Mouse (Mus musculus) hindbrain, embryonic 13.5 days (tissue): ENCODE measurements around the gene Nfix. TPM values are rescaled to one million over a fixed set of nuclear protein-coding genes. Genes with fewer than 3 reads are reported as not detected.

ENCODE experiments used
- ATAC-seq: fragments of 200-750 bp; cut with Nextera tagmentation; 2 replicates; pipeline ENCODE4 v1.8.0; 2017; ENCODE audit warnings: moderate TSS enrichment; ENCODE audit not compliant: low FRiP score
- H3K27ac ChIP-seq: fragments of 300-500 bp; sonication (generic); 2 replicates; pipeline ENCODE4 v1.5.1; 2015; ENCODE audit warnings: inconsistent platforms, mild to moderate bottlenecking, moderate library complexity
- H3K27me3 ChIP-seq: fragments of 300-500 bp; sonication (generic); 2 replicates; pipeline ENCODE4 v1.6.1; 2015; ENCODE audit warnings: mild to moderate bottlenecking, inconsistent platforms
- H3K36me3 ChIP-seq: fragments of 300-500 bp; sonication (generic); 2 replicates; pipeline ENCODE4 v1.6.1; 2015; ENCODE audit warnings: mild to moderate bottlenecking, inconsistent platforms
- H3K4me1 ChIP-seq: fragments of 300-500 bp; sonication (generic); replicated peaks from 2 replicates; pipeline ENCODE4 v1.6.1; 2015; ENCODE audit warnings: inconsistent platforms
- H3K4me2 ChIP-seq: fragments of 300-500 bp; sonication (generic); 2 replicates; pipeline ENCODE4 v1.6.1; 2015; ENCODE audit warnings: inconsistent platforms, mild to moderate bottlenecking, moderate library complexity
- H3K4me3 ChIP-seq: fragments of 300-500 bp; sonication (generic); 2 replicates; pipeline ENCODE4 v1.5.1; 2015; ENCODE audit warnings: mild to moderate bottlenecking, inconsistent platforms
- H3K9ac ChIP-seq: fragments of 300-500 bp; sonication (generic); 2 replicates; pipeline ENCODE4 v1.6.1; 2015; ENCODE audit warnings: mild to moderate bottlenecking, inconsistent platforms
- H3K9me3 ChIP-seq: fragments of 300-500 bp; sonication (generic); 2 replicates; pipeline ENCODE4 v1.6.1; 2016; ENCODE audit warnings: inconsistent platforms
- WGBS: fragments of 180-500 bp; shearing (Covaris S2); methylation state at CpG from one replicate; pipeline ENCODE4 v1.1.7; 2015; 5-methylcytosine and 5-hydroxymethylcytosine counted together
- polyA plus RNA-seq: library from polyadenylated mRNA; unstranded; fragments of >200 nt; fragmentation: Nextera tagmentation; extraction: Ambion mirVana; gene quantifications from 2 replicates; pipeline ENCODE4 v1.2.1, GENCODE M21; 2015

Gene Nfix
- polyA plus RNA-seq, 1 experiment from 2014 or later: 44.1 TPM

- no peak overlapping the region for H3K27ac ChIP-seq
- 20% methylated on average over 5 of the region's 5 CpGs for WGBS
- ATAC-seq: no peak
Measured at GRCm38 (mm10) chr8:84781686-84782505, 18.2 kb downstream of the Nfix start.

DNA sequence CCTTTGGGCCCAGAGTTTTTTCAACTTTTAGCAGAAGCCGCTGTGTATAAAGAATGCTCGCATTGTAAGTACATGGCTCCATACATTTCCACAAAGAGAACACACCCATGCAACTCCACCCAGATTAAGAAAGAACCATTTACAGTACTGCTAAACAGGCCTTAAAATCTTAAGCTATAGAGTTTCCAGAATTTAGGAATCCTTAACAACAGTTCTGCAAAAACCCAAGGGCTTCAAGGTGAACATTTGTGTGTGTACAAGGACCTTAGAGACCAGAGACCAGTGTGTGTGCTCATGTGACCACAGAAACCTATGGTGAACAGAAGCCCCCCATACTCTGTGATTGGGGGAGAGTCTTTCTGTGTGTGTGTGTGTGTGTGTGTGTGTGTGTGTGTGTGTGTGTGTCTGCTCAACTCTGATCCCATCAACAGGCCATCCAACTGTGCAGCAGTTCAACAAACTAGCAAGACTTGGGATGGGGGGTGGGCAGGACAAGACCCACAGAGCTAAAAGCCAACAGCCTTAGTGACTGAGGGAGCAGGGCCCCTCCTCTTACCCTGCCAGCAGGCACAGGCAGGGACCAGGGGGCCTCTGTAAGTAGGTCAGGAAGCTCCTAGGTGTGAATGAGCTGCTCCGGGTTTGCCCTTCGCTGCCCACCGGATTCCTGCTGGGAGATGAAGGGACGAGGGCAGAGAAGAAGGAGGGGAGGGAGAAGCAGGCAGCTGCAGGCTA is 19.0 kb downstream of the Nfix start:
- no peaks in the 10 kb centered on the region for H3K9me3 ChIP-seq
- H3K9ac ChIP-seq: no peak overlapping the region
- H3K27ac ChIP-seq: no peak overlapping the region
- H3K4me1 ChIP-seq: peaks cover 59% of the 10 kb centered on the region
- peaks cover 99% of the 10 kb centered on the region for H3K27me3 ChIP-seq
- H3K4me2 ChIP-seq: no peak overlapping the region
- no peaks in the 10 kb centered on the region for H3K36me3 ChIP-seq
- 14% methylated on average over 6 of the region's 6 CpGs for WGBS
- no peak for ATAC-seq
- no peak overlapping the region for H3K4me3 ChIP-seq

More at GRCm38 (mm10) chr8:84781686-84782505, 18.2 kb downstream of the Nfix start:
- Histone ChIP-seq H3K36me3 (no peaks in the 10 kb centered on the region), H3K4me1 (peaks cover 61% of the 10 kb centered on the region), H3K4me2 (no peak overlapping the region), H3K27me3 (peaks cover 99% of the 10 kb centered on the region), H3K9ac (no peak overlapping the region), H3K4me3 (no peak overlapping the region), H3K9me3 (no peaks in the 10 kb centered on the region)

GRCm38 (mm10) chr8:84780225-84780555 is 20.0 kb downstream of the Nfix start:
- no peaks in the 10 kb centered on the region for H3K9me3 ChIP-seq
- no peaks in the 10 kb centered on the region for H3K36me3 ChIP-seq
- H3K9ac ChIP-seq: 0 out of 2 replicates have a peak overlapping the region, but pooled peaks have one; percentile 25
- peaks cover 59% of the 10 kb centered on the region for H3K4me1 ChIP-seq
- peaks cover 99% of the 10 kb centered on the region for H3K27me3 ChIP-seq
- H3K4me2 ChIP-seq: peak overlapping the region; percentile 32
- WGBS: 5% methylated on average over 13 of the region's 13 CpGs
- H3K4me3 ChIP-seq: no peak overlapping the region
- no peak for ATAC-seq
- H3K27ac ChIP-seq: peak overlapping the region; percentile 83; the same call in 1 of the 2 replicates

DNA sequence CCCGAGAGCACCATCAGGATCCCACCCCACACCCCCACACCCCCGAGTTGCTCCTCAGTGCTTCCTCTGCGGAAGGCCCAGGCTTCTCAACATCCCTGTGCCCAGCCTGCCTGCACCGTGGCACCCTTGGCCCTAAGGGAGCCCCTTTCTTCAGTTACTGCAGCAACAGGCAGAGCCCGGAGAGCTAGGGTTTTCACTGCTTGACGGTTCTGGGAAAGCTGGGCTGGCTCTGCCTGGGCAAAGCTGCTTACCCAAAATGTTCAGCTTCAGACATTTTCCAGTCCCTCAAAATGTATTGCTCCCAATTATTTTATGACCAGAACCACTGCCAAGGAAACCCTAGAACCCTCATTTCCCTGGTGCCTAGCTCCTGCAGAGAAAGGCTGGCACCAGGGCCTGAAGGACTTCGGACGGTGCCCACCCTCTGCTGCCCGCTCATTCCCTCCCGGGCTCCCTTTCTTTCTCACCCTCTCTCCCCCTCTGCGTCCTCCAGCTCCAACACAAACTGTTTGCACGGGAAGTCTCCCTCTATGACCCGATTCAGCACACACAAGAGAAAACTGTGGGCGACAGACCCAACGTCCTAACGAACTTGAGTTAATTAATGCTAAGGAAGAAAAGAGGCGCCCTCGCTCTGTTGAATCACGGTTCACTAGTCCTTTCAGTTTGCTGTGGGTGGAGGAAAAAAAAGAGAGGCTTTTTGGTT is 20.5 kb downstream of the Nfix start:
- no peaks in the 10 kb centered on the region for H3K9me3 ChIP-seq
- peak overlapping the region; percentile 83 for H3K27ac ChIP-seq
- H3K4me2 ChIP-seq: peak overlapping the region; percentile 32
- ATAC-seq: no peak
- 4% methylated on average over 19 of the region's 19 CpGs for WGBS
- H3K27me3 ChIP-seq: peaks cover 97% of the 10 kb centered on the region
- H3K36me3 ChIP-seq: no peaks in the 10 kb centered on the region
- H3K4me1 ChIP-seq: peaks cover 58% of the 10 kb centered on the region
- H3K9ac ChIP-seq: peak overlapping the region; percentile 25
- H3K4me3 ChIP-seq: no peak overlapping the region

DNA sequence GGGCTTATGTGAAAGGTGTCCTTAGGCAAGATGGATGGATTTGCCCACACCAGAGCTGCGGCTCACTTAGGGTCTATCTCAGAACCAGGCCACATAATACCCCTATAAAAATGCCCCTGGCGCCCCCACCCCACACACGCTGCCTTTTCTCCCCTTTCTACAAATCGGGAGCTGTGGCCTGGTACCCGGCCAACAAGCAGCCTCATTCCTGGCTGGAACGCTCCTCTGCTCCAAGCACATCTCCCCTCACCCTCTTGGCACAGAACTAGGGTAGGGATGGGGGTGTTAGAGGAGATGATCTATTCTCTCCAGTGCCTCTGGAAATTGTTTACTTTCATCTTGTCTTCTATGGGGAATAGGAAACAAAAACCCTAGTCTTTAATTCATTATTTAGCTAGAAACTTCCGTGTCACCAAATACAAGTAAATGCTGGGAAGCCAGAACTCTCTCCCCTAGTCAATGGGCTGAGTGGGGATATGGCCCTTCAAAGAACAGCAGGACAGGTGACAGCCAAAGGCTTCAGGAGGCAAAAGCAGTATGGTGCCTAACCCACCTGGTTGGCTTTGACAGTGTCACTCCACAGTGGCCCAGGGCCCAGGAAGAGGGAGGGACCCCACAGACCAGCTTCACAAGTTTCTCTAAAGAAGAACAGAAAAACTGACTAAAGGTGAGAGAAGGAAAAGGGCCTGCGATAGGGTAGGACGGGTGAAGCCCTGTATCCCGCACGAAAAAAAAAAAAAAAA is 21.3 kb downstream of the Nfix start:
- Histone ChIP-seq H3K27ac (peak overlapping the region; percentile 83), H3K4me3 (peak overlapping the region; percentile 9; the same call in 1 of the 2 replicates), H3K9me3 (no peaks in the 10 kb centered on the region), H3K9ac (no peak overlapping the region), H3K4me2 (peak overlapping the region; percentile 32), H3K36me3 (no peaks in the 10 kb centered on the region), H3K4me1 (peaks cover 55% of the 10 kb centered on the region), H3K27me3 (peaks cover 95% of the 10 kb centered on the region)
- no peak for ATAC-seq
- 10% methylated on average over 11 of the region's 11 CpGs for WGBS

- Histone ChIP-seq H3K9me3 (no peaks in the 10 kb centered on the region), H3K36me3 (no peaks in the 10 kb centered on the region), H3K9ac (no peak overlapping the region; the same call in 1 of the 2 replicates), H3K27ac (peak overlapping the region; percentile 30), H3K27me3 (peaks cover 93% of the 10 kb centered on the region), H3K4me3 (no peak overlapping the region), H3K4me1 (peaks cover 55% of the 10 kb centered on the region), H3K4me2 (peak overlapping the region; percentile 32; the same call in 1 of the 2 replicates)
- ATAC-seq: no peak
- WGBS: 27% methylated on average over 10 of the region's 10 CpGs
Measured at GRCm38 (mm10) chr8:84777899-84778637, 22.1 kb downstream of the Nfix start.

DNA sequence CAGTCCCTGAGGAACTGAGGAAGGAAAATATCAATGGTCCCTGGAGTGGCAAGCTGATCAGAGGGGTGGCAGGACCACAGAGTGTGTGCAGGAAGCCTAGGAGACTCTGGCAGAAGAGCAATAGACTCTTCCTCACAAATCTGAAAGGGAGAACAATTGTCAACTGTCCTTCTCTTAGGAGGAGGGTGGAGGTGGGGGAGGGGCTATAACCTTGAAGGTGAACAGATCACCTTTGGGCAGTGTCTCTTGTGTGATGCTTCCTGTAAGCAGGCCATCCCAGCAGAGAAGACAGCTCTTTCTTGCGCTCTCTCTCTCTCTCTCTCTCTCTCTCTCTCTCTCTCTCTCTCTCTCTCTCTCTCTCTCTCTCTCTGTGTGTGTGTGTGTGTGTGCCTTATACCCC is 23.6 kb downstream of the Nfix start:
- peak overlapping the region; percentile 58; the same call in 1 of the 2 replicates for H3K27ac ChIP-seq
- no peaks in the 10 kb centered on the region for H3K9me3 ChIP-seq
- peaks cover 64% of the 10 kb centered on the region for H3K4me1 ChIP-seq
- no peak overlapping the region for H3K4me3 ChIP-seq
- H3K36me3 ChIP-seq: no peaks in the 10 kb centered on the region
- peaks cover 93% of the 10 kb centered on the region for H3K27me3 ChIP-seq
- ATAC-seq: no peak
- H3K9ac ChIP-seq: no peak overlapping the region
- H3K4me2 ChIP-seq: no peak overlapping the region
- no CpG with 5 or more reads among the region's 1 CpGs for WGBS

DNA sequence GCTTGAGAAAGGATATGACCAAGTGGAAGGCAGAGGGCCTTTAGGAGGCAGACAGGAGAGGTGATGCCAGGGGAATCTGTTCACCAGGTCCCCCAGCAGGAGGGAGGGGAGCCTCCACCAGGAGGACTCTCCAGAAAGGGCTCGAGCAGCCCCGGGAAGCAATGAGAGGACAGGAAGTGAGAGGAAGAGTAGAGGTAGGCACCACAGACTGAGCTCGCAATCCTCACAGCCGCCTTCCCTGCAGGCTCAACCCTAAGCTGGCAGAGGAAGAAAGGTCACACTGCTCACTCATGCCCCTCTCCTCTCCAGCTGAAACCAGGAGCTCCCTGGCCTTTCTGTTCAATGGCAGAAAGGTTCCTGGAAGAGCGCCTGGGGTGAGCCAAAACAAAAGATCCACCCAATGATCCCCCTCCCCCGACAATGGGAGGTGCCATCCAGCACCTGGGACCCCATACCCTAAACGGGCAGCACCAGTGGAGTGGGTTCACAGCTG is 24.5 kb downstream of the Nfix start:
- WGBS: 7% methylated on average over 7 of the region's 7 CpGs
- peak overlapping the region; percentile 49 for H3K4me2 ChIP-seq
- H3K9me3 ChIP-seq: no peaks in the 10 kb centered on the region
- no peaks in the 10 kb centered on the region for H3K36me3 ChIP-seq
- peak overlapping the region; percentile 91 for H3K27ac ChIP-seq
- ATAC-seq: no peak
- peak overlapping the region; percentile 60 for H3K9ac ChIP-seq
- H3K4me3 ChIP-seq: peak overlapping the region; percentile 4; the same call in 1 of the 2 replicates
- H3K27me3 ChIP-seq: peaks cover 93% of the 10 kb centered on the region
- peaks cover 67% of the 10 kb centered on the region for H3K4me1 ChIP-seq

DNA sequence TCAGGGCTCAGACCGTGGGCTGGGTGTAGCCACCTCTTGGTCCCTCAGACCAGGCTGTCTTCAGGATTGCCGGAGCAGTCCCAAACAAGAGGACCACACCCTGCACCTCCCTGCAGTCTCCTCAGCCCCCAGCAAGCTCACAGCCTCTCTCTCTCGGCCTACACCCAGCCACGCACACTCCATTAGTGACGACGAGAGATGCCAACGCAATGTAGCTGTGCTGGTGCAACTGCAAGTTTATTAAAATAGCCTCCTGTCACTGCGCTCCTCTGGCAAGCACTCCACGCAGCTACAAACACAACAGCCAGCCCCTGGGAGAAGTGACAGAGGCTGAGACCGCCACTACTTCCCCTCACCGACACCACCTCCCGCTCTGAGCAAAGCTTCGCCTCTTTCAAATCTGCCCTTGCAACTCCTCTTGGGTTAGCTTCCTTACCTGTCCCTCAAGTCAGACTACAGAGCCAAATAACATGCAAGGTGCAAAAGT is 25.0 kb downstream of the Nfix start:
- Histone ChIP-seq H3K27ac (peak overlapping the region; percentile 91), H3K36me3 (no peaks in the 10 kb centered on the region), H3K4me3 (0 out of 2 replicates have a peak overlapping the region, but pooled peaks have one; percentile 4), H3K27me3 (peaks cover 94% of the 10 kb centered on the region), H3K9me3 (no peaks in the 10 kb centered on the region), H3K4me1 (peaks cover 69% of the 10 kb centered on the region), H3K9ac (peak overlapping the region; percentile 60), H3K4me2 (peak overlapping the region; percentile 49)
- peak; percentile 13; the same call in 1 of the 2 replicates for ATAC-seq
- WGBS: 3% methylated on average over 13 of the region's 13 CpGs

DNA sequence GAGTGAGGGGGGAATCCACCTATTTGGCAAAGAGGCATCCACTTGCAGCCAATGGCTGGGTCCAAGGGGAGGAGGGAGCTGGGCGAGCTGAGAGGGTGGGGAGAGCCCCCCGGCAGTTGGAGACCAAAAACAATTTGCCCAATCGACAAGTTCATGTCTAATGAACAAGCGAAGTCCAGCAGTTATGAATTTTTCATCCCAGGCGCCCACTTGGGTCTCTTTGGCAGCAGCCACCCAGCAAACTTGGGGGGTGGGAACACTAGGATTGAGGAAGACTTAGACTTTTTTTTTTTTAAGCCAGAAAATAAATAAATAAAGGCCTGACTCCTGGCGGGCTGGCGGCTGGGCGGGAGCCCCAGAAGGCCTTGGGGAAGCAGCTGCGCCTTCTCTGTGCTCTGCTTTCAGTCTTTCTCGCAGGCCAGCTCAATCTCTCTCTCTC is 25.7 kb downstream of the Nfix start:
- peak overlapping the region; percentile 91 for H3K27ac ChIP-seq
- H3K27me3 ChIP-seq: peaks cover 94% of the 10 kb centered on the region
- H3K4me3 ChIP-seq: no peak overlapping the region
- WGBS: 0% methylated on average over 10 of the region's 10 CpGs
- H3K9me3 ChIP-seq: no peaks in the 10 kb centered on the region
- no peaks in the 10 kb centered on the region for H3K36me3 ChIP-seq
- peak overlapping the region; percentile 49 for H3K4me2 ChIP-seq
- no peak overlapping the region for H3K9ac ChIP-seq
- ATAC-seq: peak; percentile 63; the same call in 1 of the 2 replicates
- H3K4me1 ChIP-seq: peaks cover 65% of the 10 kb centered on the region
